Mouse (Mus musculus) embryonic fibroblast, embryonic 13.5 days (primary cell): ENCODE data around the gene Fbxl12.
A peak's percentile ranks its signal among the peaks of the same experiment; 100 is the strongest.

ENCODE experiments used
- CTCF ChIP-seq: IDR thresholded peaks from 2 replicates; pipeline ENCODE4 v1.5.1; 2011; ENCODE audit warnings: mild to moderate bottlenecking, control low read depth, low read length, moderate library complexity, borderline replicate concordance; ENCODE audit not compliant: insufficient read depth
- POLR2A ChIP-seq: IDR thresholded peaks from 2 replicates; pipeline ENCODE4 v1.6.1; 2011; ENCODE audit warnings: low read depth, mild to moderate bottlenecking, control low read depth, low read length, moderate library complexity

DNA sequence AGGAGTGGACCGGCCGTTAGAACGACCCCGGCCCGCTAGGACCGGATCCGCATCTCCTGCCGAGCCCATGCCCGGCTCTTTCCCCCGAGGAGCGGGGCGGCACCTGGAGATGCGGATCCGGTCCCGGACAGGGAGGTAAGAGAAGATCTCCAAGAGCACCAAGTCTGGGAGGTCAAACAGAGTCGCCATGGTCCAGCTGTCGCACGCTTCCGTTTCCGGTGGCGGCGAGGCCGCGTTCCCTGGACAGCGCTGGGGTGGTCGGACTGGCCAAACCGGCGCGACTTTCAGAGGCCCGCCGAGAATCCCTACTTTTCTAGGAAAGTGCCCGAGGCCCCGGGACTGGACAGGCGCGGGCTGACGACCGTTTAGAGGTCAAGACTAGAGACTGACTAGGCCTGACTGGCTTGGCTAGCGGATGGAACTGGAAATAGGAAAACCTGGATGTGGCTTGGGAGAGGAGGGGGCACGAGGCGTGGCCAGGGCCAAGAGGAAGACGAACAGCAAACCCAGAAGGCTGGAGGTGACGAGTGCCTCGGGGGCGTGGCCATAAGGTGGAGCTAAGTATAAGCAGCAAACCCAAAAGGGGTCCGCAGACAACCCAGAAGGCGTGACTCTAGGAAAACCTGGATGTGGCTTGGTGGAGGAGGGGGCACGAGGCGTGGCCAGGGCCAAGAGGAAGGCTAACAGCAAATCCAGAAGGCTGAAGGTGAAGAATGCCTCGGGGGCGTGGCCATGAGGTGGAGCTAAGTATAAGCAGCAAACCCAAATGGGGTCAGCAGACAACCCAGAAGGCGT lies 2.3 kb downstream of the Fbxl12 start, which contains the start of gene Ubl5:
- TF ChIP-seq CTCF (no peak), POLR2A (peak; percentile 86)
